Comparison of ENCODE assay signal across 14 mouse cellular contexts in genomic region chr17:50428004-50428560, GRCm38 (mm10).
DNase-seq lines count a peak whose midpoint lies in the region; ATAC-seq and TF ChIP-seq lines count a peak whose summit lies in the region.
"Had no signal": no experiment of that assay in that cellular context is flagged by ENCODE, and none has a peak within 500 bp of the region (broad histone marks: within the 10 kb centered on the region; RNA-seq: fewer than 3 reads in every experiment).

No protein-coding gene starts in this region.

- no peak for DNase-seq in kidney, postnatal 4 days
- peak; percentile 5 for DNase-seq in embryo, embryonic 11 days
- no peak for DNase-seq in hindbrain, embryonic 14.5 days (ENCODE audit: low spot score)
- DNase-seq in midbrain, postnatal 0 days (ENCODE audit: low spot score), result no peak
- no peak for DNase-seq in urinary bladder, postnatal 14 days (ENCODE audit: low spot score)
- no peak for DNase-seq in adrenal gland, postnatal 14 days
- no peak for DNase-seq in ovary, adult 18-20 months (ENCODE audit: low spot score)
- DNase-seq: heart, postnatal 36 days; kidney, postnatal 25 days; left cerebral cortex, postnatal 4 days; lung, embryonic 14.5 days had no signal

- H3K36me3 ChIP-seq in kidney, embryonic 16.5 days (ENCODE audit: insufficient read depth, low read length), result no peaks in the 10 kb centered on the region
- H3K36me3 ChIP-seq in hindbrain, embryonic 14.5 days (replicated peaks; ENCODE audit: control insufficient read depth, insufficient read depth), result no peaks in the 10 kb centered on the region
- no peaks in the 10 kb centered on the region for H3K36me3 ChIP-seq in midbrain, postnatal 0 days (ENCODE audit: insufficient read depth, low read length)
- H3K36me3 ChIP-seq: embryonic facial prominence, embryonic 10.5 days had no signal

- no peaks in the 10 kb centered on the region for H3K4me1 ChIP-seq in kidney, embryonic 16.5 days (ENCODE audit: insufficient read depth, low read length)
- H3K4me1 ChIP-seq in hindbrain, embryonic 14.5 days (replicated peaks; ENCODE audit: control insufficient read depth, insufficient read depth, low read length), result no peaks in the 10 kb centered on the region; the same call in 1 of the 2 replicates
- H3K4me1 ChIP-seq in midbrain, postnatal 0 days (ENCODE audit: insufficient read depth, low read length), result no peaks in the 10 kb centered on the region

- WGBS in kidney, embryonic 16.5 days, result 62% methylated on average over 5 of the region's 5 CpGs
- WGBS in hindbrain, embryonic 14.5 days, result 43% methylated on average over 5 of the region's 5 CpGs
- WGBS in midbrain, postnatal 0 days, result 36% methylated on average over 5 of the region's 5 CpGs

- no peak for ATAC-seq in kidney, embryonic 16.5 days (ENCODE audit: low FRiP score, low TSS enrichment)
- peak; percentile 7; the same call in 1 of the 2 replicates for ATAC-seq in hindbrain, embryonic 14.5 days (ENCODE audit: low FRiP score)
- ATAC-seq in midbrain, postnatal 0 days (ENCODE audit: low FRiP score), result no peak
- ATAC-seq: activated CD4-positive, CD25-positive, alpha-beta regulatory T cell, adult 4 months had no signal

- H3K27me3 ChIP-seq in kidney, embryonic 16.5 days (ENCODE audit: insufficient read depth, low read length), result no peaks in the 10 kb centered on the region
- H3K27me3 ChIP-seq in hindbrain, embryonic 14.5 days (ENCODE audit: control insufficient read depth, insufficient read depth, low read length), result no peaks in the 10 kb centered on the region
- no peaks in the 10 kb centered on the region for H3K27me3 ChIP-seq in midbrain, postnatal 0 days (ENCODE audit: insufficient read depth, low read length)

- H3K4me3 ChIP-seq in kidney, embryonic 16.5 days (ENCODE audit: low read length), result no peak overlapping the region
- H3K4me3 ChIP-seq in hindbrain, embryonic 14.5 days (replicated peaks; ENCODE audit: low read length), result no peak overlapping the region
- no peak overlapping the region for H3K4me3 ChIP-seq in midbrain, postnatal 0 days (ENCODE audit: low read depth, low read length)
- H3K4me3 ChIP-seq: embryonic facial prominence, embryonic 10.5 days had no signal

- H3K9ac ChIP-seq in kidney, embryonic 16.5 days (replicated peaks; ENCODE audit: low read length), result no peak overlapping the region
- no peak overlapping the region for H3K9ac ChIP-seq in hindbrain, embryonic 14.5 days
- no peak overlapping the region for H3K9ac ChIP-seq in midbrain, postnatal 0 days (replicated peaks; ENCODE audit: low read length, poor library complexity, severe bottlenecking)
- H3K9ac ChIP-seq: lung, embryonic 14.5 days had no signal

- H3K4me2 ChIP-seq in kidney, embryonic 16.5 days (replicated peaks; ENCODE audit: low read depth, low read length), result peak overlapping the region; percentile 31; the same call in 1 of the 2 replicates
- no peak overlapping the region for H3K4me2 ChIP-seq in hindbrain, embryonic 14.5 days (replicated peaks)
- peak overlapping the region; percentile 15; the same call in 1 of the 2 replicates for H3K4me2 ChIP-seq in midbrain, postnatal 0 days (ENCODE audit: low read depth, low read length, poor library complexity, severe bottlenecking)
- H3K4me2 ChIP-seq: lung, embryonic 14.5 days had no signal

- no peak for TF ChIP-seq CTCF in midbrain, postnatal 0 days (IDR thresholded peaks at IDR 0.05)

- H3K27ac ChIP-seq in kidney, embryonic 16.5 days (ENCODE audit: low read length), result no peak overlapping the region
- H3K27ac ChIP-seq in hindbrain, embryonic 14.5 days, result peak overlapping the region; percentile 64
- no peak overlapping the region for H3K27ac ChIP-seq in midbrain, postnatal 0 days (ENCODE audit: low read depth, low read length)

- H3K9me3 ChIP-seq in kidney, embryonic 16.5 days (ENCODE audit: low read length), result 0 out of 2 replicates have a peak, but pooled peaks cover 3% of the 10 kb centered on the region
- no peaks in the 10 kb centered on the region for H3K9me3 ChIP-seq in hindbrain, embryonic 14.5 days (ENCODE audit: control insufficient read depth, low read length)
- H3K9me3 ChIP-seq in midbrain, postnatal 0 days (ENCODE audit: low read length), result no peaks in the 10 kb centered on the region
- H3K9me3 ChIP-seq: embryonic facial prominence, embryonic 10.5 days had no signal
